Comparison of ENCODE assay signal across 9 mouse cellular contexts in the genomic region with DNA sequence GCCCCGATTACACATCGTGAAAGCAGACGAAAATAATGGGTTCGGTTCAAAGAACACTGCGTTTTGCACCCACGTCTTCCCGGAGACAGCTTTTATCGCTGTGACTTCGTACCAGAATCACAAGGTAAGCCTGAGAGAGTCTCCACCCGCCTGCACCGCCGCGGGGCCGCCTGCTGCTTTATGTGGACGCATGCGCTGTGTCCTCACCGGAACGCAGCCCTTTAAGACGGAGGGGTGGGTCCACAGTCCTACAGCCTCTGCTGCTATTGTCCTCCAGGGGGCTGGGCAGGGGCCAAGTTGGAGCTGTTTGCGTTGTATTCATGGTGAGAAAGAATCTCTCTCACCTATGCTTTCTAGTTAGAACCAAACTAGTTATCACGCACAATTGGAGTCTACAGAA. TPM values are rescaled to one million over a fixed set of nuclear protein-coding genes. Genes with fewer than 3 reads are reported as not detected.
DNase-seq lines count a peak whose midpoint lies in the region; ATAC-seq and TF ChIP-seq lines count a peak whose summit lies in the region.
"Had no signal": no experiment of that assay in that cellular context is flagged by ENCODE, and none has a peak within 500 bp of the region (broad histone marks: within the 10 kb centered on the region; RNA-seq: fewer than 3 reads in every experiment).

No protein-coding gene starts in this region.

- under 1% methylated on average over 21 of the region's 21 CpGs for WGBS in kidney, embryonic 16.5 days
- WGBS in heart, embryonic 13.5 days = under 1% methylated on average over 21 of the region's 21 CpGs
- WGBS in limb, embryonic 15.5 days = under 1% methylated on average over 21 of the region's 21 CpGs
- WGBS in stomach, postnatal 0 days = 3% methylated on average over 21 of the region's 21 CpGs

- TF ChIP-seq EP300 in stomach, postnatal 0 days (optimal IDR thresholded peaks at IDR 0.05) = no peak

- no peaks in the 10 kb centered on the region for H3K36me3 ChIP-seq in kidney, embryonic 16.5 days (ENCODE audit: insufficient read depth, low read length)
- peaks cover 70% of the 10 kb centered on the region for H3K36me3 ChIP-seq in heart, embryonic 13.5 days
- 0 out of 2 replicates have a peak, but pooled peaks cover 2% of the 10 kb centered on the region for H3K36me3 ChIP-seq in limb, embryonic 15.5 days
- no peaks in the 10 kb centered on the region for H3K36me3 ChIP-seq in stomach, postnatal 0 days (ENCODE audit: control insufficient read depth, insufficient read depth, low read length)

- H3K4me1 ChIP-seq in kidney, embryonic 16.5 days (ENCODE audit: insufficient read depth, low read length) = peaks cover 4% of the 10 kb centered on the region; the same call in 1 of the 2 replicates
- peaks cover 70% of the 10 kb centered on the region for H3K4me1 ChIP-seq in heart, embryonic 13.5 days
- H3K4me1 ChIP-seq in limb, embryonic 15.5 days = peaks cover 40% of the 10 kb centered on the region
- no peaks in the 10 kb centered on the region for H3K4me1 ChIP-seq in stomach, postnatal 0 days (replicated peaks; ENCODE audit: control insufficient read depth, insufficient read depth)

- H3K4me2 ChIP-seq in kidney, embryonic 16.5 days (replicated peaks; ENCODE audit: low read depth, low read length) = peak overlapping the region; percentile 36
- H3K4me2 ChIP-seq in heart, embryonic 13.5 days = peak overlapping the region; percentile 81
- H3K4me2 ChIP-seq in limb, embryonic 15.5 days = peak overlapping the region; percentile 40
- no peak overlapping the region; the same call in 1 of the 2 replicates for H3K4me2 ChIP-seq in stomach, postnatal 0 days (replicated peaks; ENCODE audit: low read depth)

- no peak overlapping the region for H3K9ac ChIP-seq in kidney, embryonic 16.5 days (replicated peaks; ENCODE audit: low read length)
- peak overlapping the region; percentile 71 for H3K9ac ChIP-seq in heart, embryonic 13.5 days
- no peak overlapping the region for H3K9ac ChIP-seq in limb, embryonic 15.5 days
- H3K9ac ChIP-seq in stomach, postnatal 0 days (ENCODE audit: low read length) = no peak overlapping the region

- peak overlapping the region; percentile 25; the same call in 1 of the 2 replicates for H3K4me3 ChIP-seq in kidney, embryonic 16.5 days (ENCODE audit: low read length)
- H3K4me3 ChIP-seq in heart, embryonic 13.5 days = peak overlapping the region; percentile 38
- peak overlapping the region; percentile 26 for H3K4me3 ChIP-seq in limb, embryonic 15.5 days
- 0 out of 2 replicates have a peak overlapping the region, but pooled peaks have one; percentile 6 for H3K4me3 ChIP-seq in stomach, postnatal 0 days (ENCODE audit: low read depth, low read length)

- H3K27me3 ChIP-seq in kidney, embryonic 16.5 days (ENCODE audit: insufficient read depth, low read length) = peaks cover 88% of the 10 kb centered on the region
- H3K27me3 ChIP-seq in heart, embryonic 13.5 days (replicated peaks) = peaks cover 33% of the 10 kb centered on the region
- peaks cover 52% of the 10 kb centered on the region for H3K27me3 ChIP-seq in limb, embryonic 15.5 days
- H3K27me3 ChIP-seq in stomach, postnatal 0 days (ENCODE audit: control insufficient read depth, insufficient read depth, low read length) = peaks cover 12% of the 10 kb centered on the region; the same call in 1 of the 2 replicates

- ATAC-seq in kidney, embryonic 16.5 days (ENCODE audit: low FRiP score, low TSS enrichment) = peak; percentile 54; the same call in 1 of the 2 replicates
- peak; percentile 54; the same call in 1 of the 2 replicates for ATAC-seq in common myeloid progenitor, adult 5-6 weeks (replicated peaks; ENCODE audit: low read depth, poor library complexity, severe bottlenecking)
- ATAC-seq in heart, embryonic 13.5 days (ENCODE audit: extremely low read depth, insufficient number of reproducible peaks, low FRiP score, low TSS enrichment) = peak; percentile 56; the same call in 1 of the 2 replicates
- ATAC-seq in limb, embryonic 15.5 days (ENCODE audit: insufficient number of reproducible peaks, low FRiP score, low TSS enrichment, low read depth) = peak; percentile 52; the same call in 1 of the 2 replicates
- no peak for ATAC-seq in stomach, postnatal 0 days (ENCODE audit: low FRiP score, low TSS enrichment)

- H3K9me3 ChIP-seq in kidney, embryonic 16.5 days (ENCODE audit: low read length) = no peaks in the 10 kb centered on the region
- H3K9me3 ChIP-seq in heart, embryonic 13.5 days = no peaks in the 10 kb centered on the region
- H3K9me3 ChIP-seq in limb, embryonic 15.5 days = no peaks in the 10 kb centered on the region
- no peaks in the 10 kb centered on the region for H3K9me3 ChIP-seq in stomach, postnatal 0 days (ENCODE audit: control insufficient read depth, low read length)

- peak; percentile 28; the same call in 1 of the 2 replicates for TF ChIP-seq CTCF in stomach, postnatal 0 days (IDR thresholded peaks at IDR 0.05; ENCODE audit: low read depth)

- no peak for DNase-seq in kidney, adult 18-20 months
- DNase-seq in stomach, postnatal 0 days (ENCODE audit: low spot score) = peak; percentile 31
- no peak for DNase-seq in frontal cortex, postnatal 36 days (ENCODE audit: low spot score in 2 of 2)
- DNase-seq in cerebellum, adult 11 months = no peak

- H3K27ac ChIP-seq in kidney, embryonic 16.5 days (ENCODE audit: low read length) = no peak overlapping the region
- H3K27ac ChIP-seq in heart, embryonic 13.5 days (replicated peaks) = peak overlapping the region; percentile 68
- H3K27ac ChIP-seq in limb, embryonic 15.5 days = peak overlapping the region; percentile 67
- H3K27ac ChIP-seq in stomach, postnatal 0 days (replicated peaks) = no peak overlapping the region

RNA-seq across cellular contexts. Expression of gene Tbx5, which starts 12.5 kb away (rescaled TPM):
- polyA plus RNA-seq in kidney, embryonic 16.5 days (2015; fragmentation: Nextera tagmentation; extraction: Ambion mirVana) = 0.14 and 0.74 TPM in 2 replicates
- not detected in 2 replicates for total RNA-seq in common myeloid progenitor, adult 5-6 weeks (2017)
- 31.3 and 38.4 TPM in 2 replicates for polyA plus RNA-seq in heart, embryonic 13.5 days (2015; fragmentation: Nextera tagmentation; extraction: Ambion mirVana)
- 18.1 and 21.3 TPM in 2 replicates for polyA plus RNA-seq in limb, embryonic 15.5 days (2015; fragmentation: Nextera tagmentation; extraction: Ambion mirVana)
- polyA plus RNA-seq in stomach, postnatal 0 days (2015; fragmentation: Nextera tagmentation; extraction: Ambion mirVana) = 0.05 and 0.27 TPM in 2 replicates
- polyA plus RNA-seq: small intestine, adult 2 months had no signal

Comparison
In these comparisons a context has a peak if more than half of its experiments do, and no peak if none do; other contexts are left out.
1. H3K27ac ChIP-seq: peak in heart, embryonic 13.5 days (single experiment) and limb, embryonic 15.5 days (single experiment); none in kidney, embryonic 16.5 days (single experiment) and stomach, postnatal 0 days (single experiment).
2. RNA of gene Tbx5, which starts 12.5 kb away (polyA plus RNA-seq): 31.3 to 38.4 TPM in heart, embryonic 13.5 days and 18.1 to 21.3 TPM in limb, embryonic 15.5 days; 0.14 to 0.74 TPM in kidney, embryonic 16.5 days and 0.05 to 0.27 TPM in stomach, postnatal 0 days; every median in the first group is over 10 times any median in the second.
3. Peak in every context shown above with its lines, with median percentiles within 50 percentile points of each other: H3K4me3 ChIP-seq.